Mouse (Mus musculus) B cell, adult 2 months (primary cell): ENCODE measurements around the gene Mcrip1.
A peak's percentile ranks its signal among the peaks of the same experiment; 100 is the strongest.
"Not testable (repeated sequence)": the region's sequence is repeated elsewhere in the genome, so short reads cannot be mapped to it uniquely, and the experiment has no call there.

Experiments used
- DNase-seq, 2 experiments: peaks; one replicate each; pipeline ENCODE4 v3.0.0; 2022

Mcrip1 gene

DNA sequence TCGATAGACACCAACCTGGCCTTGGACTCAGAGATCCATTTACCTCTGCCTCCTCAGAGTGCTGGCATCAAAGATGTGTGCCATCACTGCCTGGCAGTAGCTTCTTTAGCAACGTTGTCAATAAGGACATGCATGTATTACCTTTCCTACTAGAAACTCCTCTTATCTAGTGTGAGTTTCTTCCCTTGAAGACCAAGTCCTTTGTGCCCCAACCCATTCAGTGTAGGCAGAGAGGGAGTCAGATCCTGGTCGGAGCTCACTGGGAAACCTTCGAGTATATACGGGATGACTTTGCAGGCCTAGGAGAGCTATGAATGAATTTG, 24.7 kb upstream of the Mcrip1 start:
- no peak for DNase-seq

DNA sequence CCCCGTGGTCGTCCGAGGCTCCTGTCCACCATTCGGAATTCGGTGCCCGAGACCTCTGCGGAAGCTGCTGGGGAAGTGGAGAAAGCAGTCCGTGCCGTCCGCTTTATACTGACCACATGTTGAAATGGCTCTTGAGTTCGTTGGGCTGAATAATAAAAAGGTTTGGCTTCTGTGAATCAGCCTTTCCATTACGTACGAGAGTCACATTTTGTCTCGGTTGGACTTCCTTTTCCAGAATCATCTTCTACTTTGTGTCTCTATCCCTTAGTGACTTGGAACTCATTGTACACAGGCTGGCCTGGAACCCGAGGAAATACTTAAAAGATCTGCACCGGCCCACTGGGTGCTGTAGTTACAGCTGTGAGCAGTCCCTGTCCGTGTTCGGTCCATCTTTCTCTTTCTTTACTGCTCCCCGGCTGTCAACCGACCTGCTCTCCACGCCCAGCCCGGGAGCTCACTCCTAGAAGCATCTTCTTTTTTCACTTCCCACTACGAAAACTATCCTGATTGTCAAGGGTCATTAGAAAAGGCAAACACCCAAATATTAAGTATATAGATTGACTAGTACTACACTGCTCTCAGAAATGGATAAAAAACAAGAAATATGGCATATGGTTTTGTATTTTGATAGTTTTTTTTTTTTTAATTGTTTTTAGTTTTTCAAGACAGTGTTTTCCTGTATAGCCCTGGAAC, 24.2 kb upstream of the Mcrip1 start:
- DNase-seq, result no peak

GRCm38 (mm10) chr11:120572752-120573584, 23.4 kb upstream of the Mcrip1 start, which contains the start of gene P4hb:
Gene P4hb, minus strand, starts transcription at chr11:120573253.
- peak; percentile 98 for DNase-seq

- no peak for DNase-seq
Measured at GRCm38 (mm10) chr11:120572417-120572751, 22.9 kb upstream of the Mcrip1 start.

DNA sequence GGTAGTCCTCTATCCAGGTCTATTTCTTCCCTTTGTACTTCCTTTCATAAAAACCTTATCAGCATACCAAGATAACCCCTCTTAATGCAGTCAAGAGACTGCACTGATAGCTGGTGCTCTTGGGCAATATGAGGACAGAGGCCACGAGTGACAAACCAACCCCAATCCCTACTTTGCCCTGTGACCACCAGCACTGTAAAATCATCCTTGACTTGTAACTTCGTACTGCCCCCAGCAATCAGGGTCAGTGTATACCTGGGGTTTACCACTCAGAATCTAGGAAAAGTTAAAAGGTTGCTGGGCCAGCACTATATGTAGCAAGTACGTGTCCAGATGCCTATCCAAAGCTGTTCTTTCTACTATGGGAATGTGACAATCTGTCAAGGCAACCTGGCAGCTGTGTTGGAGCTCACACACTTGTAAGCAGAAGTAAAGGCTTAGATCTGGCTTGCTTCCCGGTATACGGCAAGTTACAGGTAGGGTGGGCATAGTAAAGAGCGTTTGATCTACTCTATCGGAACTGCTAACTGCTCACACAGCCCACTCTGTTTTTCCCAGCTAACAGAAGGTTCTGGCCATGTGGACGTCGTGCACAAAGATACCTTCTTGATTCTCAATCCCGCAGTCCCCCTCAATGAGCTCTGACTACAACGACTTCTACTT, 22.4 kb upstream of the Mcrip1 start:
- DNase-seq, result no peak

DNA sequence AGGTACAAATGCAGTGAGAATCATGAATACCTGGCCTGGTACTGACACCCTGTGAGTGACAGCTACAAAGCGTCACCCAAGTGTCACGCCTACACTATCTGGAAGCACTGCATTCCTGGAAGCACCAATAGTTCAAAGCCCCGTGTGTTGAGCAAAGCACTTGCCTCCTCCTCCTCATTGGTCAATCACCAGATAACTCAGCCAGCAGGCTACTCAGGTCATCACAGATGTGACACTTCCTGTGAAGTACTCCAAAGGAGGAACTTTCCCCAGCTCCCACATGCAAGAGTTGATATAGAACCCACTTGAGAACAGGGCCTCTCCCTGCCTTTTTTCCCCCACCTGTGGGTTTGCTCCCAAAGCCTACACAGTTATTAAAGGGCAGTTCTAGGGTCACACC, 21.6 kb upstream of the Mcrip1 start:
- DNase-seq, result no peak

- no peak for DNase-seq
Measured at GRCm38 (mm10) chr11:120568324-120568723, 18.8 kb upstream of the Mcrip1 start.

DNA sequence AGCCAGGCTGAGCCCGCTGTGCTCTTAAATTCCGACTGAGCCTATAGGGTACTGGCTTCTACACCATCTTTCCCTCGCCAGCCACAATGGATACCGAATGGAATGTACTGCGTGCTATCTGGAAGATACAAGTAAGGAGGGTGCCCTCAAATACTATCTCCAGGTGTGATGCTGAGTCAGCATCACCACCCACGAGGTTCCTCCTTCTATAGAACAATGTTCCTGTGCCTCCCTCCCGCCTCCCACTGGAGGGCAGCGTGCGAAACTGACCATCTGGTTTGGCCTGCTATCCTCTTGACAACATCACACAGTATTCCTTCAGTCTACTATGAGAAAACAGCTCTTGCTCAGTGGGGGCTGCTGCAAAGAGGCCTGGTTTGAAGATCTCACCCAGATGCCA, 15.6 kb upstream of the Mcrip1 start:
- no peak for DNase-seq

DNA sequence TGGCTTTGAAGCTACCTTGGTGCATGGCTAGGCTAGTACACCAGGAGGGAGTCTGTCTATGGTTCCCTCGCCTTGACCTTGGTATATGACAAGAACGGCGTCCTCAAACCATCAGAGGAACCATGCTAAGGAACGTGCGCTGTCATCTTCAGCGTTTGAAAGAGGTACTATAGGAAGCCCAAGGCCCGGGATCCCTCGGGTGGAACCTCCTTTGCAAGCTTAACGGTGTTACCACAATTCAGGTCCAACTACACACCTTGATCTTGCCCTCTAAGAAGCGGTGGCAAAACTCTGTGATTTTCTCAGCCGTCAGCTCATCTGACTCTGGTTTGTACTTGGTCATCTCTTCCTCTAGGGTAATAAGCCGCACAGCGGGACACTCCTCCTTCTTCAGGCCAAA, 13.4 kb upstream of the Mcrip1 start:
- DNase-seq, result no peak

- DNase-seq, result no peak
Measured at GRCm38 (mm10) chr11:120560952-120561728, 11.6 kb upstream of the Mcrip1 start.

- DNase-seq, result not testable (repeated sequence)
Measured at GRCm38 (mm10) chr11:120558843-120559242, 9.3 kb upstream of the Mcrip1 start.

- DNase-seq, result no peak
Measured at GRCm38 (mm10) chr11:120555260-120555659, 5.7 kb upstream of the Mcrip1 start.

DNA sequence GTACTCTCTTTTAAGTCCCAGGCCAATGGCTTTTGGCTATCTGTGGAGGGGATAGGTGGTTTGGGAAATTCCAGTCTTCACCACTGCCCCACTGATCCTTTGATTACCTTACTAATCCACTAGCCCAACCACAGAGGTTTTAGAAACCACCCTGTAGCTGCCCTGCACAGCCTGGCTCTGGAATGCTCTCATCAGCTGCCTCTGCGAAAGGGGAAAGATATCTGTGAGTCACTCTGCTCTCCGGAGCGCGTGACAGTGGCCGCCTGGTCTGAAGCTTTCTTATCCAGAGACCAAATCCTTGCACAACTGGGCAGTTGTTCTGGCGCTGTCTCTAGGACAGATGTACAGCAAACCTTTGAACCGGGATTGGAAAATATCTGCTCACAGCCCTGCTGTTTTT, 5.3 kb upstream of the Mcrip1 start:
- DNase-seq, result no peak

GRCm38 (mm10) chr11:120552736-120553135, 3.2 kb upstream of the Mcrip1 start:
- no peak for DNase-seq

DNA sequence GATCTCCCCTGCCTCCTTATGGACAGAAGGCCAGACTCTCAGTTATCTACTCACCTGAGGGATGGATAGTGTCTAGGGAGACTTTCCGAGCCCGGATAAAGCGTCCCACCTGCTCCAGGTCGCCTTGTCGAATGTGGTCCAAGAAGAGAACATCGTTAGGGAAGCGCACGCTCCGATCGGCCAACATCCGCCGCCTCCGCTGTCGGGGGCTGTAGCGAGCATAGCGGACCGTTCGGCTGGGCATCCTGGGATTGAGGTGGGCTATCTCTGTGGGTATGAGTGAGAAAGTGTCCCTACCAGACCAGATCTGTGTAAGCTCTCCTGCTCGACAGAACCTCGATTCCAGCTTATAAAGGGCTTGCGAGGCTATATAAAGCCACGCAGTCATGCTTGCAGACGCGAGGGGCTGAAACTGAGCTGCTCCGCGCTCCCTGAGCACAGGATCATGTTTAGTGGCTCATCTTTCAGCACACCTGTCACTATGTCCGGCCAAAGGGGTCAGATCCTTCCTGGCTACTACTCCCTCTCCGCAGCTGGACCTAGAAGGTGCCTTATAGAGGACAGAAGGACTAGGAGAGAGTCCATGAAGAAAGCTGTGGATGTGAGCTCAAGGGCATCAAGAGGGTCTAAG, 1.4 kb upstream of the Mcrip1 start, which contains the start of gene Ppp1r27:
Gene Ppp1r27 (minus strand): TSS at position 323 of the 631 bp plus-strand sequence.
- no peak for DNase-seq

GRCm38 (mm10) chr11:120549986-120550809, 671 bp upstream of the Mcrip1 start:
- no peak for DNase-seq

DNA sequence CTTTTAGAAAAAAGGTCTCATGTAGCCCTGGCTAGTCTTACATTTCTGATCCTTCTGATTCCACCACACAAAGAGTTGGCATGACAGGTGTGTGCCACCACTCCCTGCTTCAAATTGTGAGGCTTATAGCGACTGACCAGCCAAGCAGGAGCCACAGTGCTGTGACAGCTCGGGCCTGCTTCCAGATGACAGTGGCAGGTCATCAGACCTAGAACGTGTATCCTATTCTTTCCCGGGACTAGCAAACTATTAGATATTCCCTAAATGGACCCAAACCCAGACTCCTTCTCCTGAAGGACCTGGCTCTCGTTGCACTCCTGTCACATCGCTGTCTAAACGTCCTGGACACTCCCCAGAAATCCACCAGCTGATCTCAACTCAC, 750 bp downstream of the Mcrip1 start:
- DNase-seq, result no peak

DNA sequence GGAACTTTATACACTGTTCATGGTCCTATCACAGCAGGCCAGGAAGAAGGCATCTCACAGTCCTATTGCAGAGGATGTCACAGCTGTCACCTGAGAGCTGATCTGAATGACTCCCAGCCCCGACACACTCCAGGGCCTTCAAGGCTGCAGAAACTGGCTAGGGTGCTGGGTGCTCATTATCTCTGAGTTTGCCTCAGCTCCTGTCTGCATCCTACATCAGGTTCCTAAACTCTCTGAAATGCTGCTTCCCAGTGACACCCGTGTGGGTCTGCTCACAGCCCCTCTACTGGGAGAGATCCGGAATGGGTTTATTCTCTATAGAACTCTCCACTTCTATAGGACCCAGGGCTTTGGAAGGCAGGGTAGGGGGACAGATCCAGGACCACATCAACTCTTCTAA, 1.3 kb downstream of the Mcrip1 start:
- DNase-seq, result no peak

- peak in 1 of 2 experiments; percentile 23 for DNase-seq
Measured at GRCm38 (mm10) chr11:120547469-120547868, 2.1 kb downstream of the Mcrip1 start.

DNA sequence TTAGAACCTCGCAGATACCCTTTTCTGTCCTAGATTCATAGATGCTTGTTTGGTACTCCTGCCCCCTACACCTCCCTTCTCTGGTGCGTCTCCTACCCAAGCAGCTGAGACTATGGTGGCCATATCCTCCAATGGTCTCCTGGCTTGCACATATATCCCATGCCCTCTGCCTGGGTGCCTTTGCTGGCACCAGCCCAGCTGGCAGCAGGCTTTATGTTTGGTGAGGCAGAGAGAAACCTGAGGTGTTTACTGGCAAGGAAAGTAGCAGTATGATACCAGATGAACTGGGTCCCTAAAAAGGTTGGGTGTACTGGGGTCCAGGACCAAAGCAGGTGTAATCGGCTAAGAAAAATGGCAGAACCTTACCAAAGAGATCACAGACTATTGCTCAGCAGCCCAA, 3.6 kb downstream of the Mcrip1 start:
- DNase-seq, result no peak

DNA sequence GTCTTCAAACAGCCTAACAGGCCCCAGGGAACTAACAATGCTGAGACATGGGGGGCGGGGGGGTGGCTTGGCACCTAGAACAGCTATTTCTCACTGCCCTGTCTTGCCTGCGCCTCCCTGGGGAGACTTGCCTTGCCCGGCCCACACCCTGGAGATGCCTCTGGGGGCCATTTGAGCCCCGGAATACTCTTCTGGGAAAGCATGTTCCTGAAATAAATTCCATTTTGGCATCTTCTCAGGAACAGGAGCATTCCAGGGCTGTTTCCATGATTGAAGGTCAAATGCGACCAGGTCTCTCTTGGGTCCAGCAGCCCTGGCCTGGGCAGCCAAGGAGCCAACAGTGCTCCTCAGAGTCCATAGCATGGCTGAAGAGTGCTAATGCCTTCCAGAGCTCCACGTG, 7.2 kb downstream of the Mcrip1 start:
- DNase-seq, result no peak

DNA sequence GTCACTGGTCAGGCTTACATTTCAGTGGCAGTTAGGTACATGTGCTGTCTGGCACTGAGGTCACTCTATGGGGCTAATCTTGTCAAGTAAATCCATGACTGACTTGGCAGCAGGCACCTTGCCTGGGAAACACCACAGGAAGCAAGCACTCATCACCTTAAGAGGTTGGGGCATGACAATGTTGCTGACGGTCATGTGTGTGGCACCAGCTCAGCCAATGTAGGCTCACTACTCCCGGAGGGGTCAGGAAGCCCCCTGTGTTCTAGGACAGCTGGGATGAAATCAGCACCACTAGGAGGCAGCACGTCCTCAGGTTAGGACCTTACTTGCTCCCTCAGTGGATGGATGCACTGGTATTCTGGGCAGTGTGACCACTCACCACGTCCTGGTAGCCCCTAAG, 7.6 kb downstream of the Mcrip1 start:
- DNase-seq, result no peak
